Mouse (Mus musculus) hindbrain, embryonic 14.5 days (tissue): ENCODE measurements at regions not wholly inside any gene's neighbourhood (a gene's known extent, or its start where the extent isn't known, plus 50 kb on each side); places are given as distances from the start of the nearest gene placed in this dataset. TPM values are rescaled to one million over a fixed set of nuclear protein-coding genes. Genes with fewer than 3 reads are reported as not detected.

Source experiments
- ATAC-seq: fragments of 200-750 bp; cut with Nextera tagmentation; 2 replicates; pipeline ENCODE4 v1.8.0; 2017; ENCODE audit warnings: moderate number of reproducible peaks, mild to moderate bottlenecking, moderate TSS enrichment, moderate library complexity; ENCODE audit not compliant: low FRiP score
- DNase-seq: peaks from one replicate; pipeline ENCODE4 v3.0.0-alpha.2; 2015; ENCODE audit warnings: low spot score
- H3K27ac ChIP-seq: fragments of 300-500 bp; sonication (generic); 2 replicates; pipeline ENCODE4 v1.5.1; 2014; ENCODE audit warnings: mild to moderate bottlenecking, moderate library complexity
- H3K27me3 ChIP-seq: fragments of 300-500 bp; sonication (generic); 2 replicates; pipeline ENCODE4 v1.6.1; 2014; ENCODE audit warnings: mild to moderate bottlenecking, low read length, mixed read lengths; ENCODE audit not compliant: control insufficient read depth, insufficient read depth
- H3K36me3 ChIP-seq: fragments of 300-500 bp; sonication (generic); replicated peaks from 2 replicates; pipeline ENCODE4 v1.6.1; 2014; ENCODE audit not compliant: control insufficient read depth, insufficient read depth
- H3K4me1 ChIP-seq: fragments of 300-500 bp; sonication (generic); replicated peaks from 2 replicates; pipeline ENCODE4 v1.6.1; 2014; ENCODE audit warnings: antibody characterized with exemption, low read length, mixed read lengths; ENCODE audit not compliant: control insufficient read depth, insufficient read depth
- H3K4me2 ChIP-seq: fragments of 300-500 bp; sonication (generic); replicated peaks from 2 replicates; pipeline ENCODE4 v1.6.1; 2014; ENCODE audit warnings: mild to moderate bottlenecking, moderate library complexity
- H3K4me3 ChIP-seq: fragments of 300-500 bp; sonication (generic); replicated peaks from 2 replicates; pipeline ENCODE4 v1.5.1; 2014; ENCODE audit warnings: mild to moderate bottlenecking, low read length
- H3K9ac ChIP-seq: fragments of 300-500 bp; sonication (generic); 2 replicates; pipeline ENCODE4 v1.6.1; 2014
- H3K9me3 ChIP-seq: fragments of 300-500 bp; sonication (generic); 2 replicates; pipeline ENCODE4 v1.6.1; 2016; ENCODE audit warnings: low read length; ENCODE audit not compliant: control insufficient read depth
- WGBS: fragments of 180-500 bp; shearing (Covaris S2); extraction: QIAGEN DNeasy Blood & Tissue Kit; methylation state at CpG from one replicate; pipeline ENCODE4 v1.1.7; 2014; 5-methylcytosine and 5-hydroxymethylcytosine counted together
- microRNA-seq: library from miRNA; unstranded; fragments of <30 nt; microRNA quantifications from one replicate; pipeline ENCODE4, GENCODE M21; 2016

- Histone ChIP-seq H3K9me3 (no peaks in the 10 kb centered on the region), H3K4me1 (peaks cover 16% of the 10 kb centered on the region), H3K27me3 (peaks cover 9% of the 10 kb centered on the region; the same call in 1 of the 2 replicates), H3K4me2 (no peak overlapping the region), H3K36me3 (no peaks in the 10 kb centered on the region), H3K27ac (no peak overlapping the region), H3K4me3 (no peak overlapping the region), H3K9ac (no peak overlapping the region)
- DNase-seq (no peak), ATAC-seq (no peak)
- WGBS: 79% methylated on average over 5 of the region's 5 CpGs
Observed at GRCm38 (mm10) chr5:118509871-118510270, 50.6 kb upstream of the Med13l start.

Small RNAs in the stretch of these regions (microRNA-seq; reads per million reads assigned to microRNA genes)
- gene Gm26455: not detected
